Mouse (Mus musculus) testis, postnatal 14 days (tissue): ENCODE data around the gene Trex2.

Experiments
- DNase-seq: peaks from one replicate; pipeline ENCODE4 v3.0.0; 2021; ENCODE audit warnings: low spot score

Gene Trex2

DNA sequence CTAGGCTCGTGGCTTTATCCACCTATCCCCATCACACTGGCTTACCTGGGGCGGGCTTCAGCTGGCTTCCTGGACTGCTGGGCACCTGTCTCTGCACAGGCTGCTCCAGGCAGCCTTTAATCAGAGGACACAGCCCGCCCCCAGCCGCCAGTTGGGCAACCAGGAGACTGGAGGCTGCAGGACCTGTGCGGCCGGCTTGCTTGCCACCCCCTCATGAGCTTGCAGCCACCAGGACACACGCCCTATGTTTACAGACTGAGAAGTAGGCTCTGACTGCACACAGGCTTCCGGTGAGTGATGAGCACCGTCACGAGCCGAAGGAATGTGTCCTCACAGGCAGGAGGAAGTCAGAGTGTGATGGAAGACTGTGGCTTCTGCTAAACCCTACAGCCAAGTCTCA lies at the start of gene Trex2:
TSS of gene Trex2 (minus strand) at position 93 of the 400 bp plus-strand sequence.
- DNase-seq, result no peak

GRCm38 (mm10) chrX:73484870-73485269 lies 49.7 kb upstream of the Trex2 start:
- DNase-seq, result no peak

DNA sequence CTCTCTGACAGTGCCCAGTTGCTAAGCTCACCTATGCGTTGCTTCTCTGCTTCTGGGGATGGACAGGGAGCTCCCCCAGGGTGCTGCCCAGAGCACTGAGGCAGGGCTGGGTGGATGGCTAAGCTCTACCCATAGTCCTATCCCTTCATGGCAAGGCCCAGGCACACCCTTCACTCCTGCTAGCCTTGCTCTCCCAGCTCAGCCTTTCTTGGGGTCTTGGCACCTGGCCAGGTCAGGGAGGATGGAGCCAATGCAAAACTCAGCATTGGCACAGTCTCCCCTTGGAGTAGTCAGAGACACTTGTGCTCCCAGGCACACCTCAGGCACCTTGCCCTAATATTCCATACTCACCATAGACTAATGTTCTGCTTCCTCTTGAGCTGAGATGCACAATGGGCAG lies 48.9 kb upstream of the Trex2 start:
- DNase-seq, result no peak

GRCm38 (mm10) chrX:73483484-73483810 lies 48.3 kb upstream of the Trex2 start, which contains the start of gene Bgn:
Bgn (plus strand) TSS chrX:73483602.
- no peak for DNase-seq

DNA sequence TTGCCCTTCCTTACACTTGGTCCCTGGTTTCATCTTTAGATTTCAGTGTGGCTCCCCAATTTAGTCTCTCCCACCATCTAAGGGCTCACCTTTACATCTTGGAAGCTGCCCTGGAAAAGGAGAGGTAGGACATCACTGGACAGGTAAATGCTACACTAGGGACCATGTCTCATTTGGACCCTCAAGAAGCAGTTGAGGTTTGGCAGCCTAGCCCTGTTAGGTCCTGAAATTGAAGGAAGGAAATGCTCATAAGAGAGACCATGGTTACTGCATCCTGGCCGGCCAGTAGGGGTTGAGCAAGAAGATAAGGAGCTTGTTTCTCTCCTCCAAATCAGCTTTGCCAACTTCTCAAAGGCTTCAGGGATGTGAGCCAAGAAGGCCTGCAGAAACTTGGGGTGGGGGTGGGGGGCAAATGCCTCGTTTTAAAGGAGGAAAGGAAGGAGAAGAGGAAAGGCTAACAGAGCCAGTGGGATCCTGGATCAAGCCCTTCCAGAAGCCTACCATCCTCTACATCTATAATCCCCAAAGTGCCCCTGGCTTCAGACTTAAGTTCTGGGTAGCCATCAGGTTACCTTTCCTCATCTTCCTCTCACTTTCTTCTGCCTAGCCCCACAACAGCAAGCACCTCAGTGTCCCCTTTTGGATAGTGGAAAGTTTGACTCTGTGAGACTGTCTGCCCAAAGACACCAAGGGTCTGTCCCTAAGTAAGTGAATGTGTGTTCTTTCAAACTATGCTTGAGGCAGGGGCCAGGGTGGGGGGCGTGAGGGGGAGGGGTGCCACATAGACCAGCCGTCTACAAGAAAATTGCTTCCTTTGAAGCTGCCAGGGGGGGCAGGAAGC lies 47.7 kb upstream of the Trex2 start:
- DNase-seq, result no peak

GRCm38 (mm10) chrX:73480334-73480733 lies 45.2 kb upstream of the Trex2 start:
- peak; percentile 19 for DNase-seq

- no peak for DNase-seq
Observed at GRCm38 (mm10) chrX:73479656-73480055, 44.5 kb upstream of the Trex2 start.

DNA sequence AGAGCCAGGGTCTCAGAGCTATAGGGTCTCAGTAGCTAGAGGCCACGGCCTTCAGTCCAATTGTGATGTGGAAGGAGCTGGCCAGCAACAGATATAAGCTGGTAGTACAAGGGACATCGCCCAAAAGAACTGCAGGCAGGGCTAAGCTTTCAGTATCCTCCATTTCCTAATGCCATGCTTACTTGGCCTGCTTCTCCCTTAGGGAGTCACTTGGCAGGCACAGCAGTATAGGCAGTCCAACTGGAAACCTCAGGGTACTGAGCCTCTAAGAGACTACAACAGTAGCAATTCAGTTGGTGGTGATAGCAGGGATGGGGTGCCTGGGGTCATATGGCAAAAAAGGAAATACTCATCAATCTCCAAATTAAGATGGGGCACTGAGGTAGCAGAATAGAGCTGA lies 42.4 kb upstream of the Trex2 start:
- no peak for DNase-seq

DNA sequence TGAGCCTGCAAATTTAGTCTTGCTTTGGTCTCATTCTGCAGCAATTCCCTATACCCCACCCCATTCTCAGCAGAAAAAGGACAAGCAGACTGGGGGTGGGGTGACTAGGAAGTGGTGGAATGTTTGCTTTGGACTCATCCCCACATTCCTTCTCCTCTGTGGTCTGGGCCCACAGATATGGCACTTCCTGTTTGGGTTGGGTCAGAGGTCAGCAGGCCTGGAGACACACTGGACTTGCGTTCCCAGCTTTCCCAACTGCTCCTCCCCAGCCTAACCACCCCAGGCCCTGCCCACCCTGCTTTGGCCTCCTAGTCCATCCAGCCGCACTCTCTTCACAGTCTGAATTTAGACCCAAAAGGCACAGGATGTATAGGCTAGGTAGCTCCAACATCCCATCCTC lies 41.5 kb upstream of the Trex2 start:
- DNase-seq, result peak; percentile 48

DNA sequence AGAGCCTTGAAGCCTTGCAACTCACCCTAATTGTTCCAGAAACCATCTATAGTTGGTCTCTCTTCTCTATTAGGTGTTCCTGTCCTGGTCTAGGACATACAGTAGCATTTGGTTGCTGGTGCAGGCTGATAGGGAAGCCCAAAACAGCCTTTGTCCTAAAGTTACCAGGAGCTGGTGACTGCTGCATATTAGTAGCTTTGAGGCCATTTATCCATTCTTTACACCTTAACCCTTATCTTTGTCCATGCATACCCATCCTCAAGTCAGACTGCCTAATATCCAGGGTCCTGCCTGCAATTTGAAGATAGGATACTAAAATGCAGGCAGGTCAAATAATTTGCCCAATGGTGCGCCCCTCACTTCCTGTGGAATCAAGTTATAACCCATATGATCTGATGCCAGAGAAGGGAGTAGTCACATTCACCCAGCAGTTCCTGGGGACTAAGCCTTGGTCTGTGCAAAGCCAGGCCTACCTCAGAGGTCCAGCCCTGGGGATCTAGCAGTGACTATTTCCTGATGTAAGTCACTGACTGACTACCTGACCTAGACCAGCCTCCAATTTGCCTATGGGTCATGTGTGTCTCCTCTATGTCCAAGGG lies 40.6 kb upstream of the Trex2 start:
- DNase-seq, result no peak

DNA sequence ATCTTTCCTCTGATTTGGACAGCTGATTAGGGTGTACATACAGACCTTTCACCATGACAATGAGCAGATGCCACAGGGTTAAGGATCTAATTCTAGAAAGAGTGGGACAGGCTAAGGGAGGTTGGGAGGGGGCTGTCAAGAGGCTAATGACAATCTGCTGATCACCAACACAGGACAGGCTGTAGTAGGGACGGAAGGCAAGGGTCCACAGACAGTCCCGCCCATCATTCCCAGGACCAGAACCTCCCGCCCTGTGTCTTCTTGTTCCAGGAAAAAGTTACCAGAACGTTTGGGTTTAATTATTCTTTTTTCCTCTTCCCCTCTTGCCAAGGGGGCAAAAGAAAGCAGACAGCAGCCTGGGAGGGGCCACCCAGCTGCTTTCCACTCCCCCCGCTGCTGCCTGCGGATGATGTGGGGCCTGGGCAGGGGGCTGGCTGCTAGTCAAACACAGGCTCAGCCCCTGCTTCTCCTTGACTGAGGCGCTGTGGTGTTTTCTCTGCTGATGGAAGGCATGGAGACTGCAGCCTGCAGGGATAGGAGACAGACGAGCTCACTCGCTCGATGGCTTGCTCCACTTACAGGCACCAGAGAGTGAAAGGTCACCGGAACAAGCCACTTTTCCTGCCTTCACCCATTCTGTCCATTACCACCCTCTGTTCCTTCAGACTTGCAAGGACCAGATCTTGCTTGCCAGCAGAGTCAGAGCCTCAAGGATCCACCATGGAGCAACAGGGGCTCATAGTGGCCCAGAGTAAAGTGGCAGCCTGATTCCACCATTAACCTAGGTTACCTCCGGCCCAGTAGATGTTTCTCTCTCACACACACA lies 39.4 kb upstream of the Trex2 start:
- DNase-seq, result no peak

DNA sequence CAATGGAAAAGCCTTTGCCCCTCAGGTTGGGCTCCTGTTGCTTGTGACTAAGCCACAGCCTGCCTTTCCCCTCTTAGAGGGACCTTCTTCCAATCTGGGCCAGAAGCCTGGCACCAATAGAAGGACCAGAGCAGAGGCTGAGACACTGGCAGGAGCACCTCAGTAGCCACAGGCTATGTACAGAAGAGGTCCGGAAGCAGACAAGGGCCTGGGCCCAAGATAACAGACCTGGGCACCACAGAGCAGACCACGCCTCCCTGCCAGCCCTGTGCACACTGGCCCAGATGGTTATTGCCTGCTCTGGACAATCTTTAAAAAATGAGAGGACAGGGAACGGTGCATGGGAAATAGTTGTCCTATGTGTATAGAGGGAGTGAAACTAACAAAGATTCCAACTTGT lies 36.6 kb upstream of the Trex2 start:
- DNase-seq, result no peak

- no peak for DNase-seq
Observed at GRCm38 (mm10) chrX:73468752-73469151, 33.6 kb upstream of the Trex2 start.

DNA sequence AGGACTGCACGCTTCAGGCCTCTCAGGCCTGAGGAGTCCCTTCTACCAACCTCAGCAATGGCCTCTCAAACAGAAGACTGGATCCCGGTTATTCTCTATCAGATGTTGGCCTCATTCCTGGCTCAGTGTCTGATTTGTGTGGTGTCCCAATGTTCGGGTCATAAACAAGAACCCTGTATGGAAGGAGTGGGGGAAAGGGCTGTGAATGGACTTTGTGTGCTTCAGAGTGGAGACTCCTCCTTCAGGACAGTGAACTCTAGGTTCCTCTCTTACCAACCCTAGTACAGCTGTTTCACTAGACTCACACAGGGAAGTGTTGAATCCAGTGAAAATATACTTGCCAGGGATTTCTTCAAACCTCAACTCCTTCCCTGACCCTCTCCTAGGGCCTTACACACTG lies 33.2 kb upstream of the Trex2 start:
- DNase-seq, result no peak

DNA sequence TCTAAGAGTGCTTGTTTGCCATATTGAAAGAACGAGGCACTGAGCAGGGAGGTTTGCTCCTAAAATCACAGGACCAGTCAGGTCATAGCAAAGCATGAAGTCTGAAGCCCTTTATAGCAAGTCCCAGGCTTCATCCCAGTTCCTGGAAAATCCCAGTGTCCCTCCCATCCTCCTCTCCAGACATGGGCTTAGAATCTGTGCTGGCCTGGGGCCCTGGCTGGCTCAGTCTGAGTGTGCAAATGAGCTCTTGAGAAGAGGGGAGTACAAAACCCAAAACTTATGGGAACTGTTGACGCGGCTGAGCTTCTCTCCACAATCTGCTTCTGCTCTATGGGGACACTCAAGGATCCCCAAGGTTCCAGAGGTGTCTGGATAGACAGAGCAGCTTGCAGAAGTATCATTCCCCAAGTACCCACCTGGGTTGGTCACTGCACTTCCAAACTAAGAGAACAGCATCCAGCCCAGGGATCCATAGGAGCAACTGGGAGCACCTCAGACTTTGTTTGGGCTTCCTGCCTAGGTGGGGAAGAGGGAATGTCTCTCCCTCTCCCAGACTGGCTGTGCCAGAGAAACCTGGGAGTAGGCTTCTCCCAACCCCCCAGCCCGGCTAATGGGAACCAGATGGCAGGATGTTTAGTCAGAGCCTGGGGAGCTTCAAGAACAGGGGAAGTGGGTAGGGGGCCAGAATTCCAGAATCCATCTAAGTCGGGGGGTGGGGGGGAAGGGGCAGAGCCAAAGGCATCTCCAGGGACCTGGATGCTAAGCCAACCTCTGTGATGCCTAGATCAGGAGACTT lies 32.5 kb upstream of the Trex2 start:
- DNase-seq, result no peak

DNA sequence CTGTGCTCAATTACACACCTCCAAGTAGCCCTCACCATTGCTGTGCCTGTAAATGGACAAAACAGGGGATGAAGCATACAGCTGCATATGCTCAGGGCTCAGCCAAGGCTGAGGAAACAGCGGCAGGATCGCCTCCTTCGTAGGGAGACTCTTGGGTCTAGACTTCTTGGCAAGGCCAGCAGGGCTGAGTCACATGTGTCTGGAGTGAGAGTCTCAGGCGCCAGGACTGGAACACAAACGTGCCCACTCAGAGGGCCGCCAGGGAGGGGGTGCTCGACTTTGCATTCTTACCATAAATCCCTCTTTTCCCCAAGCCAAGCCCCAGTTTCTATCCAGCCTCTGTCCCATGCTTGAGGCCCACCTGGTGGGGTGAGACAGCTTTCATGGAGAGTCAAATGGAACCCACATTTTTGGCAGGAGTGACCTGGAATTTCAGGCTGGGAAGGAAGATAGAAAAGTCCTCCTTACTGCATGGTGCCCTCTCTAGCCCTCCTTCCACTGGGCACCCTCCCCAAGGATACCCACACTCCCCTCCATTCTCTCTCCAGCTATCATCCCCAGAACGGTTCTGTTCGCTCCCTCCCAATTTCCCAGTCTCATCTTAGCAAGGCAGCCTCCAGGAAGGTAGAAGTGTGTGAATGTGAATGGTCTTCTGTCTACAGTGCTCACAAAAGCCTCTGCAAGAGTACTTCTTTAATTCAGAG lies 30.5 kb upstream of the Trex2 start:
- peak; percentile 23 for DNase-seq

- no peak for DNase-seq
Observed at GRCm38 (mm10) chrX:73460792-73461191, 25.6 kb upstream of the Trex2 start.

GRCm38 (mm10) chrX:73458877-73459392 lies 23.8 kb upstream of the Trex2 start, which contains the start of gene Haus7:
Haus7 (minus strand) TSS chrX:73459044.
- peak; percentile 94 for DNase-seq

DNA sequence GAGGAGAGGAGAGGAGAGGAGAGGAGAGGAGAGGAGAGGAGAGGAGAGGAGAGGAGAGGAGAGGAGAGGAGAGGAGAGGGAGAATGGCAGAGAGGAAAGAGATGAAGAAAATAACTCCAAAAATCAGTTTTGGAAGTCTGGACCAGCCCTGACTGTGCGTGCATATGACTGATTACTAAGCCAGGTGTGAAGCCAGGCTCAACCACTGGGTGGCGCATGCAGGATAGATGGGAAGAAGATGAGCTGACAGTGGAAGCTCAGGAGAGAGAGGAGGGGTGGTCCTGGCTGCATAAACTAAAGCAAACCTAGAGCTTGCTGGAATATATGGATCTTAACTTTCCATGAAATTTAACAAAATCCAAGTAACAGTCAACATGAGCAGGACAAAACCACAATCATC lies 16.8 kb upstream of the Trex2 start:
- DNase-seq, result no peak

- no peak for DNase-seq
Observed at GRCm38 (mm10) chrX:73441428-73441827, 6.3 kb upstream of the Trex2 start.

DNA sequence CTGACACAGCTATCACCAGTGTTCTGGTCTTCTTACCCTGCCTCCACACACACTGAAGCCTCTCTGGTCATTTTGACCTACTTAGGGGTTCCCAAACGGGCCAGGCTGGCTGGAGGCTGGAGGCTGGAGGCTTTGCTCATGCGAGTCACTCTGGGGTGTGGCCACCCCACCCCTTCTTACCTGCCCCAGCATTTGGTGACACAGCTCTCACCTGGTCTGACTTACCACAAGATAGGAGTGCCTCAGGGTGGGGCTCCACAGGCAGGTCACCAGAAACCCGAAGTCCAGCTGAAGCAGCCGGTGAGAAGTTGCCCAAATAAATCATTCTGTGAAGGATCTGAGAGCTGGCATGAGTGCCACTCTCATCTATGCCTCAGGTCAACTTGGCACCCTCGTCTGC lies 2.3 kb downstream of the Trex2 start:
- DNase-seq, result no peak
